Comparison of ENCODE assay signal across 8 mouse cellular contexts in genomic region chr6:128479463-128480454, GRCm38 (mm10). TPM values are rescaled to one million over a fixed set of nuclear protein-coding genes. Genes with fewer than 3 reads are reported as not detected.
A peak's percentile ranks its signal among the peaks of the same experiment; 100 is the strongest.
DNase-seq lines count a peak whose midpoint lies in the region; ATAC-seq lines count a peak whose summit lies in the region.

No protein-coding gene starts in this region.

- DNase-seq in R1 (ENCODE audit: low read depth, low spot score) = peak; percentile 98
- peak; percentile 99 to 100 for DNase-seq in cerebellum, postnatal 14 days
- DNase-seq in frontal cortex, postnatal 25 days (ENCODE audit: low spot score in 2 of 2) = peak; percentile 95 to 97
- DNase-seq in hindbrain, embryonic 14.5 days (ENCODE audit: low spot score) = peak; percentile 90
- peak; percentile 99 to 100 for DNase-seq in layer of hippocampus, postnatal 25 days (ENCODE audit: extremely low spot score in 1 of 2, low spot score in 1 of 2)
- DNase-seq in lung, postnatal 14 days = peak; percentile 99
- peak; percentile 89 for DNase-seq in retina, adult 2 months (ENCODE audit: low read depth, low spot score)
- peak; percentile 97 for DNase-seq in thymus, postnatal 25 days

- no peaks in the 10 kb centered on the region for H3K4me1 ChIP-seq in hindbrain, embryonic 14.5 days (replicated peaks; ENCODE audit: control insufficient read depth, insufficient read depth, low read length)

- H3K4me2 ChIP-seq in hindbrain, embryonic 14.5 days (replicated peaks) = peak overlapping the region; percentile 31

- H3K27ac ChIP-seq in hindbrain, embryonic 14.5 days = no peak overlapping the region

- WGBS in hindbrain, embryonic 14.5 days = 23% methylated on average over 25 of the region's 26 CpGs

- no peaks in the 10 kb centered on the region for H3K27me3 ChIP-seq in hindbrain, embryonic 14.5 days (ENCODE audit: control insufficient read depth, insufficient read depth, low read length)

- H3K36me3 ChIP-seq in hindbrain, embryonic 14.5 days (replicated peaks; ENCODE audit: control insufficient read depth, insufficient read depth) = no peaks in the 10 kb centered on the region

- H3K4me3 ChIP-seq in hindbrain, embryonic 14.5 days (replicated peaks; ENCODE audit: low read length) = no peak overlapping the region

- no peaks in the 10 kb centered on the region for H3K9me3 ChIP-seq in hindbrain, embryonic 14.5 days (ENCODE audit: control insufficient read depth, low read length)

- ATAC-seq in hindbrain, embryonic 14.5 days (ENCODE audit: low FRiP score) = peak; percentile 88

- H3K9ac ChIP-seq in hindbrain, embryonic 14.5 days = no peak overlapping the region

RNA-seq across cellular contexts. Expression of gene Fkbp4, which starts 41.3 kb away (rescaled TPM):
- polyA plus RNA-seq in hindbrain, embryonic 14.5 days (2014; fragmentation: Nextera tagmentation; extraction: Ambion mirVana) = 293 and 307 TPM in 2 replicates
- 100 to 1,000 TPM; 107 to 120 TPM for total RNA-seq in layer of hippocampus, postnatal 25 days (2021)

RNA-seq across cellular contexts. Expression of gene Pzp, which starts 46.8 kb away (rescaled TPM):
- 0.13 and 0.70 TPM in 2 replicates for polyA plus RNA-seq in hindbrain, embryonic 14.5 days (2014; fragmentation: Nextera tagmentation; extraction: Ambion mirVana)
- not detected for total RNA-seq in layer of hippocampus, postnatal 25 days (2021)

RNA-seq across cellular contexts. Expression of gene Itfg2, which starts 55.0 kb away (rescaled TPM):
- polyA plus RNA-seq in hindbrain, embryonic 14.5 days (2014; fragmentation: Nextera tagmentation; extraction: Ambion mirVana) = 36.0 and 39.4 TPM in 2 replicates
- total RNA-seq in layer of hippocampus, postnatal 25 days (2021) = 10 to 100 TPM; 19.8 to 25.3 TPM
